Mouse (Mus musculus): ENCODE measurements around the gene Proser1.

GRCm38 (mm10) chr3:53452351-53452750, 11.1 kb upstream of the Proser1 start:
- TF ChIP-seq CTCF (IDR thresholded peaks at IDR 0.05; ENCODE audit: borderline replicate concordance, control insufficient read depth, extremely low read depth, insufficient read depth, low read length, poor library complexity), result no peak
- TF ChIP-seq POLR2A (IDR thresholded peaks at IDR 0.05; ENCODE audit: control insufficient read depth, extremely low read depth, insufficient read depth, low read length, poor library complexity), result no peak
